Mouse (Mus musculus): ENCODE results near the gene Chmp4b. TPM values are rescaled to one million over a fixed set of nuclear protein-coding genes. Genes with fewer than 3 reads are reported as not detected.
A peak's percentile ranks its signal among the peaks of the same experiment; 100 is the strongest.

Gene Chmp4b
- polyA plus RNA-seq, 1 experiment from 2014 or later: 15.7 TPM

DNA sequence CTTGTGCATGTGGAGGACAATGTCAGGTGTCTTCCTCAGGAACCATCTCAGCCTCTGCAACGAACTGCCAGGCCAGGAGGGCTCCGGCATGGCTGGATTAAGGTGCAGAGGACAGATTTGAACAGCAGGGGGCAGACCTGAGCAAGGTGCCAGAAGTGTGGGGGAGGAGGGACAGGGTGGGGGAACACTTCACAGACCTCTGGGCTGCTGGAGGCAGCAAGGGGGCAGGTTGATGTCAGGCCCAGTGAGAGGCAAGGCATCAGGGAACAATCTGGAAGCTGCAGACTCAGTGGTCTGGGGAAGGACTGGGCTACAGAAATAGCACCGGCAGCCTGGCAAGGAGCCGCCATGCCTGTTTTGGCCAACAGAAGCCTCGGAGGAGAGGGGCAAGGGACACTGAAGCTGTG lies 60.8 kb downstream of the Chmp4b start:
- H3K27ac ChIP-seq (ENCODE audit: low read depth, low read length): no peak overlapping the region
- no peaks in the 10 kb centered on the region for H3K9me3 ChIP-seq (ENCODE audit: control insufficient read depth, low read length)
- ATAC-seq (ENCODE audit: low FRiP score) (peak; percentile 38; the same call in 1 of the 2 replicates), DNase-seq (ENCODE audit: low spot score) (peak; percentile 80)
- no peaks in the 10 kb centered on the region for H3K36me3 ChIP-seq (ENCODE audit: control insufficient read depth, insufficient read depth, low read length)
- no peak overlapping the region for H3K4me3 ChIP-seq (ENCODE audit: low read depth, low read length)
- no peak overlapping the region for H3K9ac ChIP-seq (ENCODE audit: low read depth, low read length)
- H3K4me1 ChIP-seq (replicated peaks; ENCODE audit: control insufficient read depth, insufficient read depth, low read length): no peaks in the 10 kb centered on the region
- WGBS: 40% methylated on average over 5 of the region's 5 CpGs
- H3K27me3 ChIP-seq (ENCODE audit: control insufficient read depth, insufficient read depth, low read length): no peaks in the 10 kb centered on the region
- no peak overlapping the region for H3K4me2 ChIP-seq (replicated peaks; ENCODE audit: low read depth, low read length)

DNA sequence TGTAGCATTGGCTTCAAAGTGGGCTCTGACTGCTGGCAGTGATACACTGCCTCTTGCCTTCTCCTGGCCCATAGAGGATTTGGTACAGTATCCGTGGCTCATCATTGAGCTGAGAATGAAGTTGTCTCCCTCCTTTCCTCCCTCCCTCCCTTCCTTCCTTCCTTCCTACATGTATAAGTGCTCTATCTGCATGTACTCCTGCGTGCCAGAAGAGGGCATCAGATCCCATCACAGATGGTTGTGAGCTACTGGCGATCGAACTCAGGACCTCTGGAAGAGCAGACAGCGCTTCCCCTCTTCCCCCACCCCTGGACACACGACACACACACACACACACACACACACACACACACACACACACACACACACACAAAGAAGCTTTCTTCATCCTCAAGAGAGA lies 61.6 kb downstream of the Chmp4b start:
- Histone ChIP-seq H3K36me3 (ENCODE audit: control insufficient read depth, insufficient read depth, low read length) (no peaks in the 10 kb centered on the region), H3K4me2 (replicated peaks; ENCODE audit: low read depth, low read length) (no peak overlapping the region), H3K4me3 (ENCODE audit: low read depth, low read length) (no peak overlapping the region), H3K27me3 (ENCODE audit: control insufficient read depth, insufficient read depth, low read length) (no peaks in the 10 kb centered on the region), H3K9ac (ENCODE audit: low read depth, low read length) (no peak overlapping the region), H3K4me1 (replicated peaks; ENCODE audit: control insufficient read depth, insufficient read depth, low read length) (no peaks in the 10 kb centered on the region), H3K27ac (ENCODE audit: low read depth, low read length) (no peak overlapping the region), H3K9me3 (ENCODE audit: control insufficient read depth, low read length) (no peaks in the 10 kb centered on the region)
- ATAC-seq (ENCODE audit: low FRiP score): no peak
- WGBS: 69% methylated on average over 5 of the region's 6 CpGs
- no peak for DNase-seq (ENCODE audit: low spot score)

- WGBS: 73% methylated on average over 3 of the region's 3 CpGs
- no peak for ATAC-seq (ENCODE audit: low FRiP score)
Measured at GRCm38 (mm10) chr2:154713964-154714363, 62.5 kb downstream of the Chmp4b start.

DNA sequence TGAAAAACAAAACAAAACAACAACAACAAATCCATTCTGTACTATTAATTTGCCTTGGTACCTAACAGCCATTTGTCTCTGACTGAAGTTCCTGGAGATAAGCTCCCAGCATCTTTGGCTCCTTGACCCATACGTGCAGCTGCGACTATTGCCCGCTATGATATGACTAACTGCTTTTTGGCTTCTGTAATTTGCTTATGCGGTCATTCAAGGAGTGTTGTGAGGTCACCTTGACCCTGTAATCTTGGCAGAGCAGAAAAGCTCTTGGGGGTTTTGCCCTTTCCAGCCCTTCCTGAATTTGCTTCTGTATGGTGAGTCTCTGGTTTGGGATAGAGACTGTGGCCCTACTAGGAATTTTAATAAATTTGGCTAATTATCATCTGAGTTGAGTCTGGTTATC lies 65.1 kb downstream of the Chmp4b start:
- H3K27ac ChIP-seq (ENCODE audit: low read depth, low read length): no peak overlapping the region
- 90% methylated on average over 4 of the region's 4 CpGs for WGBS
- H3K4me3 ChIP-seq (ENCODE audit: low read depth, low read length): no peak overlapping the region
- no peak for DNase-seq (ENCODE audit: low spot score)
- H3K4me2 ChIP-seq (replicated peaks; ENCODE audit: low read depth, low read length): no peak overlapping the region
- no peak overlapping the region for H3K9ac ChIP-seq (ENCODE audit: low read depth, low read length)
- no peaks in the 10 kb centered on the region for H3K27me3 ChIP-seq (ENCODE audit: control insufficient read depth, insufficient read depth, low read length)
- H3K4me1 ChIP-seq (replicated peaks; ENCODE audit: control insufficient read depth, insufficient read depth, low read length): no peaks in the 10 kb centered on the region
- no peaks in the 10 kb centered on the region for H3K36me3 ChIP-seq (ENCODE audit: control insufficient read depth, insufficient read depth, low read length)
- no peaks in the 10 kb centered on the region for H3K9me3 ChIP-seq (ENCODE audit: control insufficient read depth, low read length)
- ATAC-seq (ENCODE audit: low FRiP score): no peak

More at GRCm38 (mm10) chr2:154713964-154714363, 62.5 kb downstream of the Chmp4b start:
- Histone ChIP-seq H3K27me3 (ENCODE audit: control insufficient read depth, insufficient read depth, low read length) (no peaks in the 10 kb centered on the region), H3K9ac (ENCODE audit: low read depth, low read length) (no peak overlapping the region), H3K4me1 (replicated peaks; ENCODE audit: control insufficient read depth, insufficient read depth, low read length) (no peaks in the 10 kb centered on the region), H3K9me3 (ENCODE audit: control insufficient read depth, low read length) (no peaks in the 10 kb centered on the region), H3K4me2 (replicated peaks; ENCODE audit: low read depth, low read length) (no peak overlapping the region), H3K4me3 (ENCODE audit: low read depth, low read length) (no peak overlapping the region), H3K27ac (ENCODE audit: low read depth, low read length) (no peak overlapping the region), H3K36me3 (ENCODE audit: control insufficient read depth, insufficient read depth, low read length) (no peaks in the 10 kb centered on the region)
- DNase-seq (ENCODE audit: low spot score): no peak

DNA sequence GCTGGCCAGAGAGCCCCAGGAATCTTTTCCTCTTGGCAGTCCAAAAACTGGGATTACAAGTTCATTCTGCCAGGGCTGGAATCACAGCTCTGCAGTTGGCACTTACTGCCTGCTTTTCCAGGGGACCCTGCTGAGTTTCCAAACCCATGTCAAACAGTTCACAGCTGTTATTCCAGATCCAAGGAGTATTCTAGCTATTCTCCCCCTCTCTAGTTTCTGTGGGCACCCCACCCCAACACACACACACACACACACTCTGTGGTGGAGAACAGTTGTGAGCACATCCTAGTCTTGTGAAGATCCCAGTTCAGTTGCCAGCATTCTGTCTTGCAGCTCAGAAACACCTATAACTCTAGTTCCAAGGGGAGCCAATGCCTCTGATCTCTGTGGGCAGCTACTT lies 65.6 kb downstream of the Chmp4b start:
- Histone ChIP-seq H3K4me3 (ENCODE audit: low read depth, low read length) (no peak overlapping the region), H3K4me1 (replicated peaks; ENCODE audit: control insufficient read depth, insufficient read depth, low read length) (no peaks in the 10 kb centered on the region), H3K9me3 (ENCODE audit: control insufficient read depth, low read length) (no peaks in the 10 kb centered on the region), H3K27me3 (ENCODE audit: control insufficient read depth, insufficient read depth, low read length) (no peaks in the 10 kb centered on the region), H3K4me2 (replicated peaks; ENCODE audit: low read depth, low read length) (no peak overlapping the region), H3K27ac (ENCODE audit: low read depth, low read length) (no peak overlapping the region), H3K36me3 (ENCODE audit: control insufficient read depth, insufficient read depth, low read length) (no peaks in the 10 kb centered on the region), H3K9ac (ENCODE audit: low read depth, low read length) (no peak overlapping the region)
- DNase-seq (ENCODE audit: low spot score) (no peak), ATAC-seq (ENCODE audit: low FRiP score) (no peak)

DNA sequence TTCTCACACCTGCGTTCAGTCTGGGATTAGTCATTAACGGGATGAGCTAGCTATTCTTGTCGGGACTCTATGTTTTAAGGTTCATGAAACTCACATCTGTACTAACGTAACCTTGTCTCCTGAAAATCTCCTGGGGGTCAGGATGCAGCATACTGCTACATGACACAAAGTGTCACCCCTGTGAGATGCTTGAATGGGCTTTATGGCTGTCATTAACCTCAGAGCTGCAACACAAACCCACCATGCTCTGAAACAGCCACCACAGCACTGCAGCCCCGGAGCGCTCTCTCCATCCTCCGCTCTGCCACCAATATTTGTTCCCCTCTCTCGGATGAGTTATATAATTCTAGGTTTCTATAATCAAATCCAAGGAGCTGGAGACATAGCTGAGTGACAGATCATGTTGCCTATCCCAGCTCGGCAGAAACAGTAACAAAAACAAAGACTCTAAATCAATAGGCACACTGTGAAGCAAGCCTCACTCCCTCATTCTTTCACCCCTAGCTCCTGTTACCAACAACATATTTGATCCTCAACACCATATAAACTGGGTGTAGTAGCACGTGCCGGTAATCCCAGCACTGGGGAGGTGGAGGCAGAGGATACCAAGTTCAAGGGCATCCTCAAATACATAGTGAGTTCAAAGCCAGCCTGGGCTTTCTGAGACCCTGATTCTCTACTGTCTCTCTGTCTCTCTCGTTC lies 67.5 kb downstream of the Chmp4b start:
- no peaks in the 10 kb centered on the region for H3K4me1 ChIP-seq (replicated peaks; ENCODE audit: control insufficient read depth, insufficient read depth, low read length)
- WGBS: 85% methylated on average over 12 of the region's 12 CpGs
- H3K4me3 ChIP-seq (ENCODE audit: low read depth, low read length): no peak overlapping the region
- no peak overlapping the region for H3K27ac ChIP-seq (ENCODE audit: low read depth, low read length)
- H3K4me2 ChIP-seq (replicated peaks; ENCODE audit: low read depth, low read length): no peak overlapping the region
- H3K36me3 ChIP-seq (ENCODE audit: control insufficient read depth, insufficient read depth, low read length): no peaks in the 10 kb centered on the region
- H3K9me3 ChIP-seq (ENCODE audit: control insufficient read depth, low read length): no peaks in the 10 kb centered on the region
- DNase-seq (ENCODE audit: low spot score) (no peak), ATAC-seq (ENCODE audit: low FRiP score) (no peak)
- no peak overlapping the region for H3K9ac ChIP-seq (ENCODE audit: low read depth, low read length)
- no peaks in the 10 kb centered on the region for H3K27me3 ChIP-seq (ENCODE audit: control insufficient read depth, insufficient read depth, low read length)

DNA sequence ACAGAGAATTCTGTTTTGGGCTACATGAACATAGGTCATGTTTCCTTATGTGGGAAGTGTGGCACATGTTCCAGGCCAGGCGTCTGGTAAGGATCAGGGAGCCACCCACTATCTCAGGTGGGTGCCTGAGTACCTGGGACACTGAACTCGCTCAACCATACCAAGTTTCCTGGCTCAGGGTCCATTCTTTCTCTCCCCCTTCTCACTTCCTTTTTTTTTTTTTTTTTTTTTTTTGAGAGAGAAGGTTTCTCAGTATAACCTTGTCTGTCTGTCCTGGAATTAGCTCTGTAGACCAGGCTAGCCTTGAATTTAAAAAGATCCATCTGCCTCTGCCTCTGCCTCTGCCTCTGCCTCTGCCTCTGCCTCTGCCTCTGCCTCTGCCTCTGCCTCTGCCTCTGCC lies 68.8 kb downstream of the Chmp4b start:
- Histone ChIP-seq H3K9me3 (ENCODE audit: control insufficient read depth, low read length) (no peaks in the 10 kb centered on the region), H3K27me3 (ENCODE audit: control insufficient read depth, insufficient read depth, low read length) (no peaks in the 10 kb centered on the region), H3K4me3 (ENCODE audit: low read depth, low read length) (no peak overlapping the region), H3K27ac (ENCODE audit: low read depth, low read length) (no peak overlapping the region), H3K9ac (ENCODE audit: low read depth, low read length) (no peak overlapping the region), H3K36me3 (ENCODE audit: control insufficient read depth, insufficient read depth, low read length) (no peaks in the 10 kb centered on the region), H3K4me2 (replicated peaks; ENCODE audit: low read depth, low read length) (no peak overlapping the region), H3K4me1 (replicated peaks; ENCODE audit: control insufficient read depth, insufficient read depth, low read length) (no peaks in the 10 kb centered on the region)
- WGBS: 74% methylated on average over 2 of the region's 2 CpGs
- ATAC-seq (ENCODE audit: low FRiP score) (no peak), DNase-seq (ENCODE audit: low spot score) (no peak)

DNA sequence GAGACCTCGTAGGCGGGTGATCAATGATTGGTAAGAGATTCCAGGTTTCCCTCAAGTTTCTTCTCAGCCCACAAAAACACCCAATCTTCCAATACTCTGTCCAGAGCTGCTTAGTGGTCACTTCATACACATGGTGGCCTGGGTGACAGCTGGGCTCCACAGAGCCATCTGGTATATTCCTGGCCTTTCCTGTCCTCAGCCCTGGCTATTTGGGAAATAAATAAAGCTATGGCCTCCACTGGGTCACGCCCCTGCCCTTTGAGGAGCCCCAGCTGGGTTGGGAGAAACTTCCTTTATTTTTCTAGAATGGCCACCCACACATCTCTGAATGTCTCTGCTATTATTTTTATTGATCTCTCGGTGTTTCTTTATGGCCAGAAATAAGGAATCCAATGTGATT lies 72.0 kb downstream of the Chmp4b start:
- H3K27me3 ChIP-seq (ENCODE audit: control insufficient read depth, insufficient read depth, low read length): no peaks in the 10 kb centered on the region
- H3K9ac ChIP-seq (ENCODE audit: low read depth, low read length): no peak overlapping the region
- H3K27ac ChIP-seq (ENCODE audit: low read depth, low read length): no peak overlapping the region
- 81% methylated on average over 4 of the region's 4 CpGs for WGBS
- H3K4me1 ChIP-seq (replicated peaks; ENCODE audit: control insufficient read depth, insufficient read depth, low read length): 0 out of 2 replicates have a peak, but pooled peaks cover 2% of the 10 kb centered on the region
- H3K4me3 ChIP-seq (ENCODE audit: low read depth, low read length): no peak overlapping the region
- ATAC-seq (ENCODE audit: low FRiP score): no peak
- no peaks in the 10 kb centered on the region for H3K36me3 ChIP-seq (ENCODE audit: control insufficient read depth, insufficient read depth, low read length)
- H3K4me2 ChIP-seq (replicated peaks; ENCODE audit: low read depth, low read length): no peak overlapping the region
- H3K9me3 ChIP-seq (ENCODE audit: control insufficient read depth, low read length): no peaks in the 10 kb centered on the region
- DNase-seq (ENCODE audit: low spot score): no peak

GRCm38 (mm10) chr2:154729737-154730136 lies 78.2 kb downstream of the Chmp4b start:
- ATAC-seq (ENCODE audit: low FRiP score) (no peak), DNase-seq (ENCODE audit: low spot score) (no peak)
- H3K4me2 ChIP-seq (replicated peaks; ENCODE audit: low read depth, low read length): no peak overlapping the region
- H3K9ac ChIP-seq (ENCODE audit: low read depth, low read length): no peak overlapping the region
- H3K27me3 ChIP-seq (ENCODE audit: control insufficient read depth, insufficient read depth, low read length): no peaks in the 10 kb centered on the region
- 0 out of 2 replicates have a peak, but pooled peaks cover 2% of the 10 kb centered on the region for H3K4me1 ChIP-seq (replicated peaks; ENCODE audit: control insufficient read depth, insufficient read depth, low read length)
- WGBS: 64% methylated on average over 3 of the region's 3 CpGs
- no peak overlapping the region for H3K4me3 ChIP-seq (ENCODE audit: low read depth, low read length)
- no peaks in the 10 kb centered on the region for H3K9me3 ChIP-seq (ENCODE audit: control insufficient read depth, low read length)
- no peaks in the 10 kb centered on the region for H3K36me3 ChIP-seq (ENCODE audit: control insufficient read depth, insufficient read depth, low read length)
- no peak overlapping the region for H3K27ac ChIP-seq (ENCODE audit: low read depth, low read length)
